Mouse (Mus musculus) mouse embryonic stem cell (cell line): ENCODE results near the gene Hsdl2.

Experiments
- in situ Hi-C, 2 experiments: fragments of 300-500 bp; cut with MboI; formaldehyde crosslinking; loops; 1 replicate in 1 of 2; 3 replicates in 1 of 2; pipeline ENCODE4 v1.14.3; 2019 to 2020; ENCODE audit warnings: low sequenced_read_pairs in 2 of 2, low pct_unique_long_range_greater_than_20kb in 1 of 2, mixed read lengths in 1 of 2; ENCODE audit not compliant: unreplicated experiment in 1 of 2

Gene Hsdl2

GRCm38 (mm10) chr4:59604892-59605291 lies 23.5 kb downstream of the Hsdl2 start:
- in situ Hi-C loops, result loop anchor here in 1 of 2 experiments (25.0 kb wide), 1 partner anchor 132 kb away; no protein-coding TSS in a partner anchor

- in situ Hi-C loops, result loop anchor here in 1 of 2 experiments (25.0 kb wide), 1 partner anchor 132 kb away; no protein-coding TSS in a partner anchor
These were observed 24.1 kb downstream of the Hsdl2 start for GRCm38 (mm10) chr4:59605501-59605900.

- in situ Hi-C loops, result loop anchor here in 1 of 2 experiments (25.0 kb wide), 1 partner anchor 127 kb away; no protein-coding TSS in a partner anchor
These were observed 29.0 kb downstream of the Hsdl2 start for GRCm38 (mm10) chr4:59610411-59610810.

- in situ Hi-C loops, result loop anchor here in 1 of 2 experiments (25.0 kb wide), 1 partner anchor 122 kb away; no protein-coding TSS in a partner anchor
These were observed 33.6 kb downstream of the Hsdl2 start for GRCm38 (mm10) chr4:59614986-59615385.

GRCm38 (mm10) chr4:59619611-59620245 lies 38.4 kb downstream of the Hsdl2 start:
- in situ Hi-C loops, result loop anchor here in 1 of 2 experiments (25.0 kb wide), 1 partner anchor 118 kb away; no protein-coding TSS in a partner anchor

GRCm38 (mm10) chr4:59625676-59625997 lies 44.3 kb downstream of the Hsdl2 start:
- in situ Hi-C loops, result no loop called here

GRCm38 (mm10) chr4:59625998-59626910 lies 44.9 kb downstream of the Hsdl2 start, which contains the start of gene E130308A19Rik:
TSS of gene E130308A19Rik (plus strand) at chr4:59626211.
- in situ Hi-C loops, result no loop called here

- in situ Hi-C loops, result no loop called here
These were observed 46.9 kb downstream of the Hsdl2 start for GRCm38 (mm10) chr4:59628255-59628654.

- in situ Hi-C loops, result no loop called here
These were observed 47.9 kb downstream of the Hsdl2 start for GRCm38 (mm10) chr4:59629076-59629874.

GRCm38 (mm10) chr4:59630122-59630521 lies 48.8 kb downstream of the Hsdl2 start:
- in situ Hi-C loops, result no loop called here

GRCm38 (mm10) chr4:59634532-59634931 lies 53.2 kb downstream of the Hsdl2 start:
- in situ Hi-C loops, result no loop called here

- in situ Hi-C loops, result no loop called here
These were observed 57.8 kb downstream of the Hsdl2 start for GRCm38 (mm10) chr4:59639163-59639562.

GRCm38 (mm10) chr4:59640720-59641119 lies 59.4 kb downstream of the Hsdl2 start:
- in situ Hi-C loops, result no loop called here

GRCm38 (mm10) chr4:59642039-59642438 lies 60.7 kb downstream of the Hsdl2 start:
- in situ Hi-C loops, result no loop called here

- in situ Hi-C loops, result no loop called here
These were observed 61.3 kb downstream of the Hsdl2 start for GRCm38 (mm10) chr4:59642657-59643056.

GRCm38 (mm10) chr4:59644431-59644830 lies 63.1 kb downstream of the Hsdl2 start:
- in situ Hi-C loops, result no loop called here

GRCm38 (mm10) chr4:59644992-59645391 lies 63.6 kb downstream of the Hsdl2 start:
- in situ Hi-C loops, result no loop called here

- in situ Hi-C loops, result no loop called here
These were observed 64.2 kb downstream of the Hsdl2 start for GRCm38 (mm10) chr4:59645610-59646009.
